Mouse (Mus musculus): ENCODE data around the gene Rbm3. TPM values are rescaled to one million over a fixed set of nuclear protein-coding genes. Genes with fewer than 3 reads are reported as not detected.

Rbm3 gene
- polyA plus RNA-seq, 1 experiment = 336 TPM

GRCm38 (mm10) chrX:8167716-8168647 is 22.3 kb upstream of the Rbm3 start:
- TF ChIP-seq CTCF (IDR thresholded peaks at IDR 0.05; ENCODE audit: borderline replicate concordance, extremely low read depth, insufficient read depth, insufficient read length) (no peak), POLR2A (IDR thresholded peaks at IDR 0.05; ENCODE audit: borderline replicate concordance, extremely low read depth, insufficient read depth, insufficient read length, poor library complexity, severe bottlenecking) (no peak)

GRCm38 (mm10) chrX:8164471-8164870 is 18.8 kb upstream of the Rbm3 start:
- TF ChIP-seq POLR2A (IDR thresholded peaks at IDR 0.05; ENCODE audit: borderline replicate concordance, extremely low read depth, insufficient read depth, insufficient read length, poor library complexity, severe bottlenecking) (no peak), CTCF (IDR thresholded peaks at IDR 0.05; ENCODE audit: borderline replicate concordance, extremely low read depth, insufficient read depth, insufficient read length) (no peak)

More at GRCm38 (mm10) chrX:8167716-8168647, 22.3 kb upstream of the Rbm3 start:
- DNase-seq (ENCODE audit: low read depth) = no peak

GRCm38 (mm10) chrX:8163076-8163475 is 17.4 kb upstream of the Rbm3 start:
- DNase-seq (ENCODE audit: low read depth) = no peak
- no peak for TF ChIP-seq CTCF (IDR thresholded peaks at IDR 0.05; ENCODE audit: borderline replicate concordance, extremely low read depth, insufficient read depth, insufficient read length)
- TF ChIP-seq POLR2A (IDR thresholded peaks at IDR 0.05; ENCODE audit: borderline replicate concordance, extremely low read depth, insufficient read depth, insufficient read length, poor library complexity, severe bottlenecking) = no peak

More at GRCm38 (mm10) chrX:8164471-8164870, 18.8 kb upstream of the Rbm3 start:
- DNase-seq (ENCODE audit: low read depth) = no peak

GRCm38 (mm10) chrX:8143750-8144149 is 1.9 kb downstream of the Rbm3 start:
- DNase-seq (ENCODE audit: low read depth) = no peak
- TF ChIP-seq CTCF (IDR thresholded peaks at IDR 0.05; ENCODE audit: borderline replicate concordance, extremely low read depth, insufficient read depth, insufficient read length) (no peak), POLR2A (IDR thresholded peaks at IDR 0.05; ENCODE audit: borderline replicate concordance, extremely low read depth, insufficient read depth, insufficient read length, poor library complexity, severe bottlenecking) (no peak)

DNA sequence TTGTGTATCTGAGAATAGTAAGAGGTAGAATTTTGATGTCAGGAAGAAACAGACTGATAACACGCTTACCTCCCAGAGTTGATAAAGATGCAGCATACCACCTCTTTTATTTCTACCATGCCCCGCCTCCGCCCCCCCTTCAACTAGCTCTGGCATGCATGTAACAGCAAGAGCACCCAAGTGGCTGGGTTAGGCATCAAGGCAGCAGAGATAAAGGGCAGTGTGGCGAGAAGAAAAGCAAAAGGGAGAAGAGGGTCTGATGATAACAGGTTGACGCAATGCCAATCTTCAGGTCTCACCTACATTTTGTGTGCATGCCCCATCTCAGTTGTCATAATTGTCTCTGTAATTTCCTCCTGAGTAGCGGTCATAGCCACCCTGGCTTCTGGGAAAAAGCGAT is 2.7 kb downstream of the Rbm3 start:
- TF ChIP-seq POLR2A (IDR thresholded peaks at IDR 0.05; ENCODE audit: borderline replicate concordance, extremely low read depth, insufficient read depth, insufficient read length, poor library complexity, severe bottlenecking) (no peak), CTCF (IDR thresholded peaks at IDR 0.05; ENCODE audit: borderline replicate concordance, extremely low read depth, insufficient read depth, insufficient read length) (no peak)
- DNase-seq (ENCODE audit: low read depth) = no peak

GRCm38 (mm10) chrX:8141058-8141457 is 4.6 kb downstream of the Rbm3 start:
- no peak for DNase-seq (ENCODE audit: low read depth)
- TF ChIP-seq POLR2A (IDR thresholded peaks at IDR 0.05; ENCODE audit: borderline replicate concordance, extremely low read depth, insufficient read depth, insufficient read length, poor library complexity, severe bottlenecking) = no peak

GRCm38 (mm10) chrX:8140446-8140845 is 5.2 kb downstream of the Rbm3 start:
- no peak for DNase-seq (ENCODE audit: low read depth)

DNA sequence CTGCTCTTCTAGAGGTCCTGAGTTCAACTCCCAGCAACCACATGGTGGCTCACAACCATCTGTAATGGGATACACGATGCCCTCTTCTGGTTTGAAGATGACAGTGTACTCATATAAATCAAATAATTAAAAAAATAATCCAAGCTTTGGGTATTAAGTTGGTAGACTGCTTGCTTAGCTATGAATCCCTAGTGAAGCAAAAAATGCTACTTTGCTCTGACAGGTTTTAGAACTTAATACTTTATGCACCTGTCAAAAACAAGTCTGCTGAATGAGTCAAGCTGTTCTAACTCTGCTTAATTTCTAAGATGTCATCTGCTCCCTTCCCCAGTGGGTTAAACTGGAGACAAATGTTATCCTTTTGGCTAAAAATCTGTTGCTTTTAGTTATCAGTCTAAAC is 6.2 kb downstream of the Rbm3 start:
- no peak for DNase-seq (ENCODE audit: low read depth)

More at GRCm38 (mm10) chrX:8140446-8140845, 5.2 kb downstream of the Rbm3 start:
- TF ChIP-seq POLR2A (IDR thresholded peaks at IDR 0.05; ENCODE audit: borderline replicate concordance, extremely low read depth, insufficient read depth, insufficient read length, poor library complexity, severe bottlenecking) (no peak), CTCF (IDR thresholded peaks at IDR 0.05; ENCODE audit: borderline replicate concordance, extremely low read depth, insufficient read depth, insufficient read length) (no peak)

GRCm38 (mm10) chrX:8135886-8136285 is 9.8 kb downstream of the Rbm3 start:
- no peak for TF ChIP-seq POLR2A (IDR thresholded peaks at IDR 0.05; ENCODE audit: borderline replicate concordance, extremely low read depth, insufficient read depth, insufficient read length, poor library complexity, severe bottlenecking)
- no peak for TF ChIP-seq CTCF (IDR thresholded peaks at IDR 0.05; ENCODE audit: borderline replicate concordance, extremely low read depth, insufficient read depth, insufficient read length)
- DNase-seq (ENCODE audit: low read depth) = no peak

More for the DNA sequence above, 6.2 kb downstream of the Rbm3 start:
- no peak for TF ChIP-seq POLR2A (IDR thresholded peaks at IDR 0.05; ENCODE audit: borderline replicate concordance, extremely low read depth, insufficient read depth, insufficient read length, poor library complexity, severe bottlenecking)
- no peak for TF ChIP-seq CTCF (IDR thresholded peaks at IDR 0.05; ENCODE audit: borderline replicate concordance, extremely low read depth, insufficient read depth, insufficient read length)

DNA sequence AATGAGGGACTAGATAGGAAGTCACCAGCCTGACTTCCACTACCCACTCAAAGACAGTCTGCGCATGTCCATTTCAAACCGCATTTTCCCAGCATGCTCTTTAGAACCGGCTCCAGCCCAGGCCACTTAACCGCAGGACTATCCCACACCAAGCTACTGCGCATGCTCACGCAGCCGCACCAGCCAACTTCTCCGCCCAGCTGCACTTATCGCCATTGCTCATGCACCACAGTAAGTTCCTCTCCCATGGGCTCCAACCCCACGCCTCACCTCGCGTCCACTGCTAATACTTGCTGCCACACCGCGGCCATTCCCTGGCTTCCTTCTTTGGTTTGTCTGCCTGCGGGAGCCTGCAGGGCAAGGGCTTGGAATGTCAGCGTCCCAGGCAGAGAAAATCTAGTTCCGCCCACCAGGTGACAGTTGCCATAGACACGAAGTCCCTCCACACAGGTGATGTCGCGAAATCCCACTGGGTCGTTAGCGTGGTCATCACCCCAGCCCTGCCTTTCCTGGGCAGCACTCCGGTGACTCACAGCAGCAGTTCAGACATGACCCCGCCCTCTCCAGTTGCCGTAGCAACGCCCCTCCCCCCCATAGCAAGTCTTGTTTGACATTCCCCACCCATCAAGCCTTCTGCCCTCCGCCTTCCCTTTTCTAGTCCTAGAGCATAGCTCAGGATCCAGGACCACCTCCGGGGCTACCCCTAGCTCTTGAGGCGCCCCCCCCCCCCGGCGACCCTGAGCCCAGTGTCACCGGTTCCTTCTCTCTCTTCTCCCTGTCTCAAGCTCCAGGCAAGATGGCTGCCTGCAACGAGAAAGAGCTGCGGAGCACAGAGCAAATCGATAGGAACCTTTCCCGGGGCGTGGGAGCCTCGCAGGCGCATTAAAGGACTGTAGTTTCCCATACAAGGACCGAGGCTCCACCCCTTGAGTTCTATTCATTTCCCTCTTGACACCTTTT is 13.4 kb downstream of the Rbm3 start, which contains the start of gene Wdr13:
Wdr13 (minus strand) TSS at position 876 of the 960 bp plus-strand sequence.
- TF ChIP-seq CTCF (IDR thresholded peaks at IDR 0.05; ENCODE audit: borderline replicate concordance, extremely low read depth, insufficient read depth, insufficient read length) (no peak), POLR2A (IDR thresholded peaks at IDR 0.05; ENCODE audit: borderline replicate concordance, extremely low read depth, insufficient read depth, insufficient read length, poor library complexity, severe bottlenecking) (peak; percentile 21; the same call in 1 of the 2 replicates)
- peak; percentile 97 for DNase-seq (ENCODE audit: low read depth)

DNA sequence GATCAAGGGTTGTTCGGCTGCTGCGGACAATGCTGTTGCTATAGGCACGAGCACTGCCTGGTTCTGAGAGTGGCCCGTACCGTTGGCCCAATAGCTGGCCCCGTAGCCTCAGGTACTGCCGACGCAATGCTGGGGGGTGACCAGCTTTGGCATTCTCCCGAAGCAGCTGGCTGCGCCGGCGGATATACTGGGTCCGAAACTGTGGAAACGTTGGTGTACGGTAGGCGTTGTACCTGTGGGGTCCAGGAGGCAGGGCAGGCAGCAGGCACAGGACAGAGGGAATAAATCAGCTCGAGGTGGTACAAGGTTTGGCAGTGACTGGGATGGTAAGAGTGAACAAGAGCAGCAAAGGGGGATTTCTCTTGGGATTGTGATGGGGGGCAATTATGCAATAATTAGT is 14.3 kb downstream of the Rbm3 start:
- TF ChIP-seq CTCF (IDR thresholded peaks at IDR 0.05; ENCODE audit: borderline replicate concordance, extremely low read depth, insufficient read depth, insufficient read length) (no peak), POLR2A (IDR thresholded peaks at IDR 0.05; ENCODE audit: borderline replicate concordance, extremely low read depth, insufficient read depth, insufficient read length, poor library complexity, severe bottlenecking) (no peak)
- DNase-seq (ENCODE audit: low read depth) = no peak

Data from brain, embryonic 14.5 days (tissue).